Mouse (Mus musculus) heart, adult 2 months (tissue): ENCODE measurements at regions not wholly inside any gene's neighbourhood (a gene's known extent, or its start where the extent isn't known, plus 50 kb on each side); places are given as distances from the start of the nearest gene placed in this dataset.

ENCODE experiments used
- CTCF ChIP-seq: fragments of 200-600 bp; IDR thresholded peaks from 2 replicates; pipeline ENCODE4 v1.8.1; 2022; ENCODE audit warnings: antibody characterized with exemption, mild to moderate bottlenecking, moderate library complexity
- EP300 ChIP-seq: fragments of 200-500 bp; IDR thresholded peaks from 2 replicates; pipeline ENCODE4 v1.6.1; 2011; ENCODE audit warnings: low read depth, low read length, control low read depth; ENCODE audit not compliant: insufficient read depth

DNA sequence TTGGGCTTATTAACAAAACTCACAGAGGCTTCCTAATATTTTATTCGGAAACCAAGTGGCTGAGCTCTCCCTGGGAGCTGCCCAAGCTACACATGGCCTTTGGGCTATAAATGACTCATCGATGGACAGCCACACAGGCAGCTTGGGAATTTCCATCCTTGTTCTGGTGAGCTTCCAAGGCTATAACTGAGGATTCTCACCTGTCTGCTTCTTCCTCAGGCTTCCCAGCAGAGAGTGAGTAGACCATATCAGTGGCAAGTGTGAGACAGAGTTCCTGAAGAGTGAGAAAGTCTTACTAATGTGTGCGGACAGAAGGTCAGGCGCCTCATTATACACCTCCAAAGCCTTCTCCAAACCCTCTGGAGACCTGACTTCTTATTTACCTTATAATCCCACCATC is 202.5 kb downstream of the Nfkbiz start:
- TF ChIP-seq CTCF (no peak), EP300 (no peak)
